Mouse (Mus musculus) spleen, adult 2 months (tissue): ENCODE data around the gene Ankmy2. TPM values are rescaled to one million over a fixed set of nuclear protein-coding genes. Genes with fewer than 3 reads are reported as not detected.

Experiments used
- DNase-seq, 2 experiments: peaks; one replicate each; pipeline versions ENCODE4 v3.0.0 to v3.0.0-alpha.2; 2012 to 2021; ENCODE audit warnings: low spot score in 2 of 2, low read depth in 1 of 2
- H3K27ac ChIP-seq: fragments of 200-500 bp; 2 replicates; pipeline ENCODE4 v1.5.1; 2012; ENCODE audit warnings: low read length, inconsistent platforms; ENCODE audit not compliant: insufficient read depth
- H3K27me3 ChIP-seq: fragments of 200-500 bp; 2 replicates; pipeline ENCODE4 v1.6.1; 2012; ENCODE audit warnings: mild to moderate bottlenecking, moderate library complexity, low read length, inconsistent platforms; ENCODE audit not compliant: control insufficient read depth, insufficient read depth
- H3K36me3 ChIP-seq: fragments of 200-500 bp; 2 replicates; pipeline ENCODE4 v1.6.1; 2012; ENCODE audit warnings: mild to moderate bottlenecking, low read length, inconsistent platforms; ENCODE audit not compliant: control insufficient read depth, insufficient read depth
- H3K4me1 ChIP-seq: fragments of 200-500 bp; 2 replicates; pipeline ENCODE4 v1.6.1; 2011; ENCODE audit warnings: inconsistent platforms; ENCODE audit not compliant: control insufficient read depth, insufficient read depth, insufficient read length
- H3K4me3 ChIP-seq: fragments of 200-500 bp; 2 replicates; pipeline ENCODE4 v1.5.1; 2011; ENCODE audit warnings: mild to moderate bottlenecking, inconsistent platforms; ENCODE audit not compliant: insufficient read depth, insufficient read length; ENCODE audit errors: extremely low read depth
- CTCF ChIP-seq: fragments of 200-500 bp; IDR thresholded peaks from 2 replicates; pipeline ENCODE4 v1.5.1; 2011; ENCODE audit warnings: mild to moderate bottlenecking, inconsistent platforms; ENCODE audit not compliant: insufficient read depth, insufficient read length, insufficient replicate concordance; ENCODE audit errors: extremely low read depth
- POLR2A ChIP-seq: fragments of 200-500 bp; IDR thresholded peaks from 2 replicates; pipeline ENCODE4 v1.6.1; 2011; ENCODE audit warnings: low read depth, low read length, inconsistent platforms
- WGBS: fragments of 180-500 bp; shearing (Covaris S2); methylation state at CpG from one replicate; pipeline ENCODE4 v1.1.7; 2018; 5-methylcytosine and 5-hydroxymethylcytosine counted together
- polyA plus RNA-seq: library from polyadenylated mRNA; depleted of rRNA; stranded (reverse); fragments of >200 nt; gene quantifications from 2 replicates; pipeline ENCODE4 v1.2.3, GENCODE M21; 2012

Gene Ankmy2
- polyA plus RNA-seq, 1 experiment: 3.6 TPM

- TF ChIP-seq POLR2A (no peak), CTCF (no peak)
- peak; percentile 32 to 45 for DNase-seq
- Histone ChIP-seq H3K36me3 (peaks cover 2% of the 10 kb centered on the region; the same call in 1 of the 2 replicates), H3K4me3 (no peak overlapping the region), H3K4me1 (peaks cover 2% of the 10 kb centered on the region; the same call in 1 of the 2 replicates), H3K27ac (peak overlapping the region; percentile 37; the same call in 1 of the 2 replicates), H3K27me3 (no peaks in the 10 kb centered on the region)
- WGBS: 23% methylated on average over 8 of the region's 8 CpGs
These were observed 20.6 kb upstream of the Ankmy2 start for GRCm38 (mm10) chr12:36136285-36136684.

GRCm38 (mm10) chr12:36137192-36137591, 19.7 kb upstream of the Ankmy2 start:
- no peak for DNase-seq
- Histone ChIP-seq H3K27me3 (no peaks in the 10 kb centered on the region), H3K36me3 (0 out of 2 replicates have a peak, but pooled peaks cover 1% of the 10 kb centered on the region), H3K4me3 (no peak overlapping the region), H3K4me1 (peaks cover 2% of the 10 kb centered on the region; the same call in 1 of the 2 replicates), H3K27ac (no peak overlapping the region)
- TF ChIP-seq CTCF (no peak), POLR2A (no peak)
- 73% methylated on average over 4 of the region's 4 CpGs for WGBS

DNA sequence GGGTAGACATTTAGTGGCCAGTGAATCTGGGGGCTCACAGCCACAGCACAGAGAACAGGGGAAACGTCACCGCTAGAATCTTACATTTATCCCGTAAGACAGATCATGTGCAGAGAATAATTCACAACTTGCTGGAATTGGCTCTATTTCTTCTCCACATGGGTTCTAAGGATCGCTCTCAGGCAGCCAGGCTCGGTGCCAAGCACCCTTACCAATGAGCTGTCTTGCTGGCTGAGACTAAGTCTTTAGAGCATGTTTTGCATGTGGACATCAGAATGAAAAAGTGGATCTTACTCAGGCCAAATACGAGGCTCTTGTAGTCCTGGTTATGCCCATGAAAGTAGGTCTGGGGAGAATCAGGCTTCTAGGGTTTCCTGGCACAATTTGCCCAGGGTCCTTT, 16.5 kb upstream of the Ankmy2 start:
- DNase-seq: no peak
- no peak overlapping the region for H3K4me3 ChIP-seq
- H3K27ac ChIP-seq: no peak overlapping the region
- peaks cover 2% of the 10 kb centered on the region; the same call in 1 of the 2 replicates for H3K4me1 ChIP-seq
- no peaks in the 10 kb centered on the region for H3K27me3 ChIP-seq
- TF ChIP-seq CTCF (no peak), POLR2A (no peak)
- WGBS: 91% methylated on average over 6 of the region's 6 CpGs
- H3K36me3 ChIP-seq: no peaks in the 10 kb centered on the region

DNA sequence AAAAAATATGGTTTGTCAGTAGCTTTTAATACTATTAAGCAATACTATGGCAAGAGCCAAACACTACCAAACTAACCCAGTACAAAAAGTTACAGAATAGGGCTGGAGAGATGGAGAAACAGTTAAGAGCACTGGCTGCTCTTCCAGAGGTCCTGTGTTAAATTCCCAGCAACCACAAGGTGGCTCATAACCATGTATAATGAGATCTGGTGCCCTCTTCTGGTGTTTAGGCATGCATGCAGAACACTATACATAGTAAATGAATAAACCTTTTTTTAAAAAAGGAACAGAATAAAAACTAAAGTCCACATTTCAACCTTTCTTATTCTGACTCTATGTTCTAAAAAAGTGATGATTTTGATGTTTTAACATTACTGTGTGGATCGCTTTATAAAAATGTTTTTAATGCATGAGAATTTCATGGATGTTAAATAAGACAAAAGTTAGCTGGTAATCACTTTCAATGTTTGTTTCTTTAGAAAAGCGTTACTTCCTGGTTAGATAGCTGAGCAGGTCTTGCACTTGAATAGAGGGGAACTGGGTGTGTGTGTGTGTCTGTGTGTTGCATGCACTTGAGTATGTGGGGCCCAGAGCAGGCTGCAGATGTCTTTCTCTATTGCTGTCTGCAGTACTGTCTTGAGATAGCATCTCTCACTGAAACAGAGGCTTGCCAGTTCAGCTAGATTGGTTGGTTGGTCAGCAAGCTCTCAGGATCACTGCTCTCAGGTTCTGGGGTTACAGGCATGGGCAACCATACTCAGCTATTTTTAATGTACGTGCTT, 10.5 kb upstream of the Ankmy2 start:
- Histone ChIP-seq H3K36me3 (no peaks in the 10 kb centered on the region), H3K27ac (no peak overlapping the region), H3K27me3 (no peaks in the 10 kb centered on the region), H3K4me1 (no peaks in the 10 kb centered on the region), H3K4me3 (no peak overlapping the region)
- 81% methylated on average over 3 of the region's 3 CpGs for WGBS
- TF ChIP-seq CTCF (no peak), POLR2A (no peak)
- no peak for DNase-seq

- 91% methylated on average over 2 of the region's 2 CpGs for WGBS
- H3K27me3 ChIP-seq: no peaks in the 10 kb centered on the region
- no peak overlapping the region for H3K4me3 ChIP-seq
- no peaks in the 10 kb centered on the region for H3K36me3 ChIP-seq
- DNase-seq: no peak
- TF ChIP-seq CTCF (no peak), POLR2A (no peak)
- no peak overlapping the region for H3K27ac ChIP-seq
- peaks cover 4% of the 10 kb centered on the region; the same call in 1 of the 2 replicates for H3K4me1 ChIP-seq
These were observed 6.6 kb upstream of the Ankmy2 start for GRCm38 (mm10) chr12:36150265-36150664.

DNA sequence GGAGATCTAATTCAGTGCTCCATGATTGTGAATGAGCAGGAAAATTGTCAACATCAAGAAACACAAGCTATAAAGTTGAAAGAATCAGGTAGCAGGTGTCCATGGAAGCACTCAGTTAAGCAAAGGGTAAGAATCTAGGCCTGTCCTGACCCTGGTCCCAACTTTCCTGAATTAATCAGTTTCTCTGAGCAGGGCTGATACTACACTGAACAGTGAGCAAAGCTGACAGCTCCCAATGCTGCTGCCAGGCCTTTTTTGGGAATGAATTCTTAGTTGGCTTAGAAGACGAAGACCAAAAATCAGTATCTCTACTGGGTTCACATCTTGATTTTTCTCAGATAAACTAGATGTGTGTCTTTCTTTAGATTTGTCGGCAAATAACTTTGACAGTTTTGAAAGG, 6.2 kb upstream of the Ankmy2 start:
- no peak for DNase-seq
- Histone ChIP-seq H3K27ac (no peak overlapping the region), H3K27me3 (no peaks in the 10 kb centered on the region), H3K36me3 (no peaks in the 10 kb centered on the region), H3K4me1 (peaks cover 6% of the 10 kb centered on the region; the same call in 1 of the 2 replicates), H3K4me3 (no peak overlapping the region)
- 91% methylated on average over 2 of the region's 2 CpGs for WGBS
- TF ChIP-seq POLR2A (no peak), CTCF (no peak)

- Histone ChIP-seq H3K4me1 (peaks cover 11% of the 10 kb centered on the region; the same call in 1 of the 2 replicates), H3K27ac (no peak overlapping the region), H3K27me3 (no peaks in the 10 kb centered on the region), H3K36me3 (no peaks in the 10 kb centered on the region), H3K4me3 (peak overlapping the region; percentile 81; the same call in 1 of the 2 replicates)
- 22% methylated on average over 8 of the region's 8 CpGs for WGBS
- TF ChIP-seq CTCF (no peak), POLR2A (no peak)
- peak in 1 of 2 experiments; percentile 25 for DNase-seq
These were observed 1.7 kb upstream of the Ankmy2 start for GRCm38 (mm10) chr12:36155141-36155641.
